Mouse (Mus musculus) B cell, adult 67 days (primary cell): Measurements from ENCODE around the gene Apex2. TPM values are rescaled to one million over a fixed set of nuclear protein-coding genes. Genes with fewer than 3 reads are reported as not detected.

Experiments used
- total RNA-seq, 2 experiments: library from RNA; stranded (reverse); gene quantifications; 4 replicates each; pipeline ENCODE4 v1.2.4; 2023

Apex2 gene
- total RNA-seq = 10 to 100 TPM; 15.0 to 20.9 TPM

GRCm38 (mm10) chrX:150589696-150590095 lies at the start of gene Apex2:
Gene Apex2 (minus strand): TSS chrX:150589868.

GRCm38 (mm10) chrX:150588023-150588764 lies 1.5 kb downstream of the Apex2 start, which contains the start of gene Pfkfb1:
Gene Pfkfb1 (plus strand): TSS chrX:150588229.

GRCm38 (mm10) chrX:150547239-150547638 lies 42.4 kb downstream of the Apex2 start, which contains the start of gene Alas2:
Gene Alas2 (plus strand): TSS chrX:150547375.

Other genes starting within 250 kb of the Apex2 start
- 10 to 100 TPM; 17.9 to 22.4 TPM for gene Tmem29, start 130.7 kb downstream of the Apex2 start, total RNA-seq
- gene Alas2, start 42.5 kb downstream of the Apex2 start, total RNA-seq = 1 to 10 TPM; 1.5 to 5.8 TPM
- 1 to 10 TPM; 7.0 to 8.2 TPM for gene Pfkfb1, start 1.6 kb downstream of the Apex2 start, total RNA-seq
- not detected for gene Tro, start 67.7 kb upstream of the Apex2 start, total RNA-seq
- gene Maged2, start 224.5 kb upstream of the Apex2 start, total RNA-seq = 1 to 10 TPM; 1.1 to 1.4 TPM